Mouse (Mus musculus) ovary, postnatal 36 days (tissue): ENCODE measurements around the gene Rsph1.
"Not testable (repeated sequence)": the region's sequence is repeated elsewhere in the genome, so short reads cannot be mapped to it uniquely, and the experiment has no call there.

ENCODE experiments used
- DNase-seq: peaks from one replicate; pipeline ENCODE4 v3.0.0; 2022; ENCODE audit warnings: low spot score, mixed read lengths

Rsph1 gene

DNA sequence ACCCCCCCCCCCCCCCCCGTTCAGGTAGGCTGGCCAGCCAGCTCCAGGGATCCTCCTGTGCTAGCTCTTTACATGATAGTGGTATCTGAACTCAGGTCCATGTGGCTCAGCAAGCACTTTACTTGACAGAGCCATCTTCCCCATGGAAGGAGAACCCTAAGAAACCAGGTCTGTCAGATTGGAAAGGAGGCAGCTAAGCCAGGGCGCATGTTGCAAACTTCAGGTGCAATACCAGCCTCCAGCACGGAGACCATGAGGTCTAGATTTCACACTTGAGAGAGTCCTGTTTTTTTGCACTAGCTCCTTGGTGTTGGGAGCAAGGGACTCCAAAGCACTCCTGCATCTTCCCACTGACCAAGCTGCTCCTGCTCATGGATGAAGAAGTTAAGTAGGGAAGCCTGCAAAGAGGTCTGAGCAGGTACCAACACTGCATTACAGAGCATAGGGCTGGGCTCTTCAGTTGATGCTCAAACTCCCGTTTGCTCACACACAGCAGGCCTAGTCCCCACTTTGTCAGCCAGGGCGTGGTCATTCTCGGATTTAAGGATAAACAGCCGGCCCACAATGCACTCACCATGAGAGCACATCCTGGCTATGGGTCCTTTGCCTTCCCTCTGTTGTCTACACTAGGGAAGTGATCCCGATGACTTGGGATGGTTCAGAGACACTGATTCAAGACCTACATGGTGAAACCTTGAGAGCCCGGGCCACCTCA, 819 bp downstream of the Rsph1 start:
- no peak for DNase-seq

DNA sequence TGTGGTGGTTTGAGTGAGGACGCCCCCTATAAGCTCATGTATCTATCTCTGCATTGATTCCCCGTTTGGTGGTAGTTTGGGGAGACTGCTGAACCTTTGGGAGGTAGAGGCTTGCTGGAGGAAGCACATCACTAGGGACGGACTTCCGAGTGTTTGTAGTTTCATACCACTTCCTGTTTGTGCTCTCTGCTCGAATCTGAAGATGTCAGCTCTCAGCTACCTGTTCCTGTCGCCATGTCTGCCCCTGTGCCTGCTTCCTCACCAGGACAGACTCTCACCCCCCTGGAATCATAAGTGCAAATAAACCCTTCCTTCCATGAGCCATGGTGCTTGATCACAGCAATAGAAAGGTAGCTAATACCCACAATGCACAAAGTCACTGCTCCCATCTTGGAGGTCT, 2.0 kb downstream of the Rsph1 start:
- no peak for DNase-seq

GRCm38 (mm10) chr17:31273631-31274030, 3.6 kb downstream of the Rsph1 start:
- DNase-seq = no peak

GRCm38 (mm10) chr17:31272416-31273165, 4.6 kb downstream of the Rsph1 start:
- DNase-seq = no peak

- DNase-seq = no peak
Measured at GRCm38 (mm10) chr17:31271136-31271851, 5.9 kb downstream of the Rsph1 start.

- DNase-seq = not testable (repeated sequence)
Measured at GRCm38 (mm10) chr17:31270736-31271135, 6.4 kb downstream of the Rsph1 start.

GRCm38 (mm10) chr17:31270246-31270645, 6.9 kb downstream of the Rsph1 start:
- no peak for DNase-seq

GRCm38 (mm10) chr17:31269761-31270160, 7.4 kb downstream of the Rsph1 start:
- no peak for DNase-seq

DNA sequence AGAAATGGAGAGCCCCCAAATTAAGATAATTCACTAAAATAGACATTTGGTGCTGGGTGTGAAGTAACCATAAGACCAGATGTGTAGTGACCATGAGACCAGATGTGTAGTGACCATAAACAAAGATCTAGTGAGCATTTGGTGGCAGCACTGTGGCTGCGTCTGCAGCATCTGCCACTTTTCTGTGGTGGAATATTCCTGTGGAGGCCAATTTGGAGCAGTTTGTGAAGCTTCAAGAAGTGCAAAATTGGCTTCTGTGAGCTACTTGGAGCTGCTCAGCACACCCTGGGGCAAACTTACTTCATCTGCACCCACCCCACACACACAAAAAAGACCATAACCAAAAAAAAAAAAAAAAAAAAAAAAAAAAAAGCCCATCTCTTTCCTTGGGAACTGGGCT, 9.2 kb downstream of the Rsph1 start:
- no peak for DNase-seq

GRCm38 (mm10) chr17:31267603-31268002, 9.6 kb downstream of the Rsph1 start:
- DNase-seq = no peak

- DNase-seq = no peak
Measured at GRCm38 (mm10) chr17:31267138-31267537, 10.0 kb downstream of the Rsph1 start.

GRCm38 (mm10) chr17:31266321-31266950, 10.7 kb downstream of the Rsph1 start:
- DNase-seq = no peak

DNA sequence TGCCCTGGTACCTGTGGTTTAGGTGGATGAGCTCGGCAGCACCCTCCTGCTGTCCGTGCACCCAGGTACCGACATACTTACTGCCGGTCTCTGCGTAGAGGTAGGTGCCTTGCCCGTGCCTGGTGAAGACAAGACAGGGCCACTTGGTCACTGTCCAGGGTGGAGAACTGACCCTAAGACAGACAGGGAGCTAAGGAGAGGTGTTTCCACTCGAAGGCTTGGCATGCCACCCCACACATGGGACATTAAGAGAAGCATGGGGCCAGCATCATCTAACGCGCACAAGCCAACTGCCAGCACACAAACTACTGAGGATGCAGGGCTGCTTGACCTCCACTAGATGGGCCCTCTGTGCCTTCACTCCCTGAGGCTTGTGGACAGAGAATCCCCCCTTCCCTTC, 11.4 kb downstream of the Rsph1 start:
- DNase-seq = no peak

- DNase-seq = no peak
Measured at GRCm38 (mm10) chr17:31265171-31265572, 12.0 kb downstream of the Rsph1 start.

DNA sequence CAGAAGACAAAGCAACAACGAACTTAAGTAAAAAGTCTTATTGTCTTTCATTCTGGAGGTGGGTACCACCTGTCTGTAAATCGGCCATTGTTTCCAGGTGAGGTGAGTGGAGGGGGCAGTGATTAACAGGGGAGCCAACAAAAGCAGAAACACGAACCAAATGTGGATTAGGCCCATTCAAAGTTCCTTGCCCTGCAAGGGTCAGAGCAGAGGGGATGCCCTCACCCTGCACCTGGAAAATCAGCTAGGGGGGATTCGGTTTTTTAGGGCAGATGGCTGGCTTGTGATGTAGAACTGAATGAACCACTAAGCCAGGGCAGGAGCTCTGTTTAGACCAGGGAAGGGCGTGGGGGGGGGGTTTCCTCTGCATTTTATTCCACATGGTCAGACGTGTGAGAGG, 12.8 kb downstream of the Rsph1 start:
- DNase-seq = no peak

- no peak for DNase-seq
Measured at GRCm38 (mm10) chr17:31263770-31264169, 13.4 kb downstream of the Rsph1 start.

GRCm38 (mm10) chr17:31262715-31263114, 14.5 kb downstream of the Rsph1 start:
- DNase-seq = no peak

GRCm38 (mm10) chr17:31261352-31261751, 15.8 kb downstream of the Rsph1 start:
- no peak for DNase-seq

- DNase-seq = no peak
Measured at GRCm38 (mm10) chr17:31260430-31260829, 16.8 kb downstream of the Rsph1 start.

DNA sequence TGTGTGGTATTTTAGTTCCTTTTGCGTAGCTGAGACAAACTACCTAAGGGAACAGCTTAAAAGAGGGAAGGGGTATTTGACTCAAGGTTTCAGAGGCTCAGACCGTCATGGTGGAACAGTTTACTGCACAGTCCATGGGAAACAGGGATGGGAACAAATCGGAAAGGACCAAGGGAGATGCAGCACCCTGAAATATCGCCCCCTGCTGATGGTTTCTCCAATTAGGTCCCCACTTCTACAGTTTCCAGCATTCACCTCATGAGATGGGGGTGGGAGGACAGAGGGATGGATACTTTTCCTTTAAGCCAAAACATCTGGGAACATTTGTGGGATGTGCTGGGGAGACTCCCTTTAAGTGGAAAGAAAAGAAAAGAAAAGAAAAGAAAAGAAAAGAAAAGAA, 17.4 kb downstream of the Rsph1 start:
- no peak for DNase-seq

DNA sequence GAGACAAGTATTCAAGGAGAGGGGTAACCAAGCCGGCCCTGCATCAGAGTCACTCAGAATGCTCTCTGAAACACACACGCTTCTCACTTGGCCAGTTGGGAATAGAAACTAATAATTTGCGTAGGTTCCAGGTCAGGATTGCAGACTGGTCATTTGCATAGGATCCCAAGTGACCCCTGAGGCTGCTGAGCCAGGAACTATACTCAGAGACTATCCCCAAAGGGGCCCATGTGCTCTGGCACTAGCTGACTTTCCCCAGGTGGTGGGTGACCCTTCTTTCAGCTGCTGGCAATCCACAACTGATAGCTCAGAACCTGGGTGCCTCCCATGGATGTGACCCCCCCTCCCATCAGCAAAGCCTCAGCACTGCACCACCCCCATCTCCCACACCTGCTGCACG, 18.0 kb downstream of the Rsph1 start:
- DNase-seq = no peak

- no peak for DNase-seq
Measured at GRCm38 (mm10) chr17:31258310-31258865, 18.8 kb downstream of the Rsph1 start.
